Mouse (Mus musculus): Measurements from ENCODE around the gene Vax2. TPM values are rescaled to one million over a fixed set of nuclear protein-coding genes. Genes with fewer than 3 reads are reported as not detected.

Vax2 gene
- polyA plus RNA-seq, 1 experiment: 0.07 TPM

DNA sequence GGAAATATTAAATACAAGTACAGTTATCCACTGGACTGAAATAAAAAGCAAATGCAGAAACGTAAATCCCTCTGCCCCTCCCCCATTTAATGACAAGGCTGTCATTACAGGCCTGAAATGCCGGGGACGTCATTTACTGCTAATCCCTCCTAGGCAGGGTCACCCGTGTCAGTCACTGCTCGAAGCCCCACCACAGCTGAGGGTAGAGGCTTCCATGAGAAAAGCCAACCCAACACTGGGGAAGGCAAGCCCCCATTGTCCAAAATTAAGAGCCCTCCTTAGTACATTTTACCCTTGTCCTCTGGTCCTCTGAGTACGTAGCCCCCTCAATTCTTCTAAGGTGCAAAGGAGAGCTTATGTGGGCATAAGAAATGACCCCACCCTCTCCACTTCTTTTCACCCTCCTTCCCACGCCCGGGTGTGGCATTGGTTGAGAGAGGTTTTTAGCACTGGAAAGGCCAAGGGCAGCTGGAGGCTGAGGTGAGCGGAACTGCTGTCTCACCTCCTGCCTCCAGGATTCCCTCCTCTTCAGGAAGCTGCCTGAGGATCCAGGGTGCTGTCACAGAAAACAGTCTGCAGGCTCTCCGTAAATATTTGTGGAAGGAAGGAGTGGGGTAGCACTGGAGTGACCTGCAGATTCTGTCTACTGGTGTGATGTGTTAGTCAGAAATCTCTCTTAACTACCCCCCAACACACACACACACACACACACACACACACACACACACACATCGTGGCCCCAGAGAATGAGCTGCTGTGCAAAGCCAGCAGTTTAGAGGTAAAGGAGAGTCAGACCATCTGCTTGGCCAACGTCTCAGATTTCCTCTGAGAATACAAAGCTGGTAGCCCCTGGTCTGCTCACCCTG lies 2.4 kb downstream of the Vax2 start:
- TF ChIP-seq CTCF (IDR thresholded peaks at IDR 0.05; ENCODE audit: borderline replicate concordance, extremely low read depth, insufficient read depth, insufficient read length) (no peak), POLR2A (IDR thresholded peaks at IDR 0.05; ENCODE audit: borderline replicate concordance, extremely low read depth, insufficient read depth, insufficient read length, poor library complexity, severe bottlenecking) (no peak)
- DNase-seq (ENCODE audit: low read depth): no peak

DNA sequence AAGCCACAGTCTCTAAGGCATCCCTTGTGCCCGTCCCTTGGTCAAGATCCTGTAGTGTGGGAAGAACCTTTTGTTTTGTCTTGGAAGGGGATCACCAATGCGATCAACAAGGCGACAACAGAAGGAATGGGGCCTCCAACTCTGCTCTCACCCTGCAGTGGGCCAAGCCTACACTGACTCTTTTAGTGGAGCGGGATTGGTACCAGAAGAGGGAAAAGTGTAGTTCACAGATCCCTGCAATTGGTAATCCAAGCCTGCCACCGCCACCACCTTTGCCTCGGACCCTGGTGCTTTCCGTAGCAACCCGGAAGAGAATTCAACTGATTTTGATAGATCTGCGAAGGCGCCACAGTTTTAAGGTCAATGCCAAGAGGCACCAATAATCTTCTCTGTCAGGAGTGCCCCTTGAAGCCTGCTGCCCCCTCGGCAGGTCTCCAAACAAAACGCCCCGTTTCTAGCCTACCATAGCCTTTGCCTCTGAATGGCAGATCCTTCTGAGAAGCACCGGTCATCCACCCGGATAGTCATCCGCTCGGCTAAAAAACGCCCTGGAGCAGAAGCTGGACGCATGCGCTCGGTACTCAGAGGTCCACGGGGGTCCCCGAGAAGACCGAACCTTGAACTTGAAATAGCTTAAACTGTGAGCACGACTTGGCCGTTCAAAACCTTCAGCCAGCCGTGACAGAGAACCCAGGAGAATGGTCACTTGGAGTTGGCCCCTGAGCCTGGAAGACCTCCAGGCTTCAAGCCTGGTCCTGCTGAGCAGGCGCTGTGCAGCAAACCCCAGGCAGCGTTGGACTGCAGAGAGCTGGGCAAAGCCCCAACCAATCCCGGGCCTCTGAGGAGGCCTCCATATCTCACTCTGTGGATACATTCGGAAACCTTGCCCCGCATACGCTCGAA lies 3.4 kb downstream of the Vax2 start:
- no peak for TF ChIP-seq CTCF (IDR thresholded peaks at IDR 0.05; ENCODE audit: borderline replicate concordance, extremely low read depth, insufficient read depth, insufficient read length)
- no peak for TF ChIP-seq POLR2A (IDR thresholded peaks at IDR 0.05; ENCODE audit: borderline replicate concordance, extremely low read depth, insufficient read depth, insufficient read length, poor library complexity, severe bottlenecking)
- peak; percentile 64 for DNase-seq (ENCODE audit: low read depth)

DNA sequence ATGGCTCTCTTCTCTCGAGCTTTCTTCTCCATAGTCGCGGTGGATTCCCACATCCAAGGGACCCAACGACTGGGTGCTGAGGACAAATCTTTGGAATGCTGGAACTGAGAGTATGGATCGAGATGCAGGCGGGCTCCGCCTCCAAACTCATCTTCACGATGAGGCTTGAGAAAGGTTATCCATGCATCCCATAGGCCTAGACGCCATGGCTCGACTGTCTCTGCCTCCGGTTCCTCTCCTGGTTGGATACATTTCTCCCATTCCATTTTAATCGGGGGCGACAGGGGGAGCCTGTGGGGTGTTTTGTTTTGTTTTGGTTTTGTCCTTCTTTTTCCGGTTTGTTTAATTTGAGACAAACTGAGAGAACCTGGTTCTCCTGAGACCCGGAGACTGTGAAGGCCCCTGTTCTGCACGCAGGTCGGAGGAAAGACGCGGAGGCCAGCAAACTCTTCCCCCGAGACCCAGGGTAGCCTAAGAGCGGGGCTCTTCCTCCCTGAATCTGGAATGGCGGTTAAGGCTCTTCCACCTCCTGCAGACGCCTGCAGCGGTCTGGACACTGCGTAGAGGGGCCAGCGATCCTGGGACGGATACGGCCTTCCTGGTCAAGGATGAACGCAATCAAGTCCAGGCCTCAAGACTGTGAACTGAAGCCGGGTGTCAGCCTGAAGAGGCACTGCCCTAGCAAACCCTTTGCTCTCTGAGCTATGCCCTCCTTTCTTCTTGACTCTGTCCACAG lies 4.6 kb downstream of the Vax2 start:
- DNase-seq (ENCODE audit: low read depth): no peak
- TF ChIP-seq POLR2A (IDR thresholded peaks at IDR 0.05; ENCODE audit: borderline replicate concordance, extremely low read depth, insufficient read depth, insufficient read length, poor library complexity, severe bottlenecking) (no peak), CTCF (IDR thresholded peaks at IDR 0.05; ENCODE audit: borderline replicate concordance, extremely low read depth, insufficient read depth, insufficient read length) (no peak)

DNA sequence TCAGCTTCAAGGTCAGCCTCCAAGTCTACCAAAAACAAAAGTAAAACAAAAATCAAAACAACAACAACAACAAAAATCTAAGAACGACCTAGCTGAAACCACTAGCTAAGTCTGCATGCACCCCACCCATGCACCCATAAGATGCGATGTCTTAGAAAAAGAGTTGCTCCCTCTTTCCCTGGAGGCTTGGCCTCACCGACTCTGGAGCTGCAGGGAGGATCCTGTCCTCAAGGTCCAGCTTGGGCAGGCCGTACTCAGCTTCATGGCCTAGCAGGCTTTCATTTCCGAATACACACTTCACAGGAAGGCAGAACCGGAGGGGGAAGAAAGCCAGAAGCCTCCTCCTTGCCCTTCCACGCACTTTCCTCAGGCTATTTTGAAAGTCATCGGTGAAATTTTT lies 6.0 kb downstream of the Vax2 start:
- no peak for DNase-seq (ENCODE audit: low read depth)
- no peak for TF ChIP-seq POLR2A (IDR thresholded peaks at IDR 0.05; ENCODE audit: borderline replicate concordance, extremely low read depth, insufficient read depth, insufficient read length, poor library complexity, severe bottlenecking)

DNA sequence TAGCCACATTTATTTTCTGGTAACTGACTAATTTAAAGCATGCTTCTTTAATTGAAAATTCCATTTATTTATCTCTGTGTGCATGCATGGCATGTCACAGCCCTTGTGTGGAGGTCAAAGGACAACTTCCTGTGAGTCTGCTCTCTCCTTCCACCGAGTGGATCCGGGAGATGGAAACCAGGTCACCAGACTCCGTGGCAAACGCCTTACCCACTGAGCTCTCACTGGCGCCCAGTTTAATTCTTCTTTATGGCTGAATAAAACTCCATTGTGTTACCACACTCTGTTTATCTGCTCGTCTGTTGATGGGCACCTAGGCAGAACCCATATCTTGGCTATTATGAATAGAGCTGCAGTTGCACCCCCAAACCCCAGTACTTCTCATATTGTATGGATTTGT lies 11.5 kb downstream of the Vax2 start:
- DNase-seq (ENCODE audit: low read depth): no peak
- TF ChIP-seq POLR2A (IDR thresholded peaks at IDR 0.05; ENCODE audit: borderline replicate concordance, extremely low read depth, insufficient read depth, insufficient read length, poor library complexity, severe bottlenecking): no peak
- no peak for TF ChIP-seq CTCF (IDR thresholded peaks at IDR 0.05; ENCODE audit: borderline replicate concordance, extremely low read depth, insufficient read depth, insufficient read length)

DNA sequence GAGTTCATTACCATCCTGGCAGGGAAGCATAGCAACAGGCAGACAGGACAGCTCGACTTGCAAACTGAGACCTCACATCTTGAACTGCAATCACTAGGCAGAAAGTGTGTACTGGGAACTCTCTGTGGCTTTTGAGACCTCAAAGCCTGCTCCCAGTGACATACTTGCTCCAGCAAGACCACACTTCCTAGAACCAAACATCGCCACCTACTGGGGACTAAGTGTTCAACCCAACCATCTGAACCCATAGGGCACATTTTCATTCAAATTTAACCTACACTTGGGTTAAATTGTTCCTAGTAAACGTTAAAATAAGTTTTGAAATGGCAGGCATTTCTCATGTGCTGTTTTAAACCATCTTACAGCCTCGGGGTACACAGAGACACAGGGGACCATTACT lies 16.1 kb downstream of the Vax2 start:
- TF ChIP-seq POLR2A (IDR thresholded peaks at IDR 0.05; ENCODE audit: borderline replicate concordance, extremely low read depth, insufficient read depth, insufficient read length, poor library complexity, severe bottlenecking) (no peak), CTCF (IDR thresholded peaks at IDR 0.05; ENCODE audit: borderline replicate concordance, extremely low read depth, insufficient read depth, insufficient read length) (peak; percentile 28; the same call in 1 of the 2 replicates)
- DNase-seq (ENCODE audit: low read depth): no peak

DNA sequence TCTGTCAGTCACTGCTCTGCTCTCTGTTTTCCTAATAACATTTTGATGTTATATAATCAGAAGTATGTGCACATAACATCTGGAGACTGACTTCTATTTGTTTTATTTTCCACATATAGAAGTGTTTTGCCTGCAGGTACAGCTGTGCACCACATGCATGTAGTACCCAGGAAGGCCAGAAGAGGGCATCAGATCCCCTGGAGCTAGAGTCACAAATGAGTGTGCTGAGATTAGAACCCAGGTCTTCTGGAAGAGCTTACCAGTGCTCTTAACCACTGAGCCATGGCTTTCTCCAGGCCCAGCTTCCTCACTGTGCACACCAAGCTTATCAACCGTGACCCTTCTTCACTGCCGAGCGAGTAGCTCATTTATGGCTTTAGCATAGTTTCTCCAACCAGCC lies 17.4 kb downstream of the Vax2 start:
- no peak for DNase-seq (ENCODE audit: low read depth)
- TF ChIP-seq CTCF (IDR thresholded peaks at IDR 0.05; ENCODE audit: borderline replicate concordance, extremely low read depth, insufficient read depth, insufficient read length) (peak; percentile 39; the same call in 1 of the 2 replicates), POLR2A (IDR thresholded peaks at IDR 0.05; ENCODE audit: borderline replicate concordance, extremely low read depth, insufficient read depth, insufficient read length, poor library complexity, severe bottlenecking) (no peak)

DNA sequence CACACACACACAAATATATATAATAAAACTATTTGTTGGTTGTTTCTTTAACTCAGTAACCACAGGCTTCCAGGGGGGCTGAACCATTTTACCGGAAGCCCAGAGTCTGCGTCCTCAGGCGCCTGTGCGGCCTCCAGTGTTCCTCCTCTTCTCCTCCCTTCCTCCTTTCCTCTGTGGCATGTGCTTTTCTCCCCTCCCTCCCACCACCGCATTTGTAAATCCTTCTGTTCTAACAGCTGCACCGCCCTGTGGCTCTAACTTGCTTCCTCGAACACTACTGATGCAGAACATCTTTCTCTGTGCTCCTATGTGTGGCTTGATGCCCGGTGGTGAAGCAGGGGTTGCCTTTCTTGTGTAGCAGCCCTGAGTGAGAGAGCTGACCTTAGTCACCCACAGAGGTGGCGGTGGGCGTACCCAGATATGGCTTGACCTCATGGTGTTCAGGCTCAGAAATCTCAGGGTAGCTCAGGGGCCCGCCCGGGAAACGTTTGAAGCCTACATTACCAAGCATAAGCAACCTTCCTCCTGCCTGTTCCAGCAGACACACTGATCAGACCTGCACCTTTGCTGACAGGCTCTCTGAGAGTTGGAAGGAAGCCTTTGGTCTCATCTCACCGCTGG lies 18.4 kb downstream of the Vax2 start:
- TF ChIP-seq POLR2A (IDR thresholded peaks at IDR 0.05; ENCODE audit: borderline replicate concordance, extremely low read depth, insufficient read depth, insufficient read length, poor library complexity, severe bottlenecking) (no peak), CTCF (IDR thresholded peaks at IDR 0.05; ENCODE audit: borderline replicate concordance, extremely low read depth, insufficient read depth, insufficient read length) (no peak)
- no peak for DNase-seq (ENCODE audit: low read depth)

DNA sequence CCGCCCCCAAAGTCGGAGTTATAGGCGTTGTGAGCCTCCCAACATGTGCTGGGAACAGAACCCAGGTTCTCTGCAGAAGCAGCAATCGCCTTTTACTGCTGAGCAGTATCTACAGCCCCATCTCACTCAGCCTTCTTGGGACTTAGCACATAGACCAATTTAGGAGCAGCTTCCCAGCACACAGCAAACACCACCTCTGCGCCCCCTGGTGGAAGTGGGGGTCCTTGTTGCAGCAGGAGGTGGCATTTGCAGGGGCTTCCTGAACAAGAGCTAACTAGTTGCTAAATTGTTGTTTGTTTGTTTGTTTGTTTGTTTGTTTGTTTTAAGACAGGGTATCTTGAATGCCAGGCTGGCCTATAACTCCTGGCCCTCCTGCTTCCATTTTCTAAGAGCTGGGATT lies 20.1 kb downstream of the Vax2 start:
- peak; percentile 74 for DNase-seq (ENCODE audit: low read depth)

DNA sequence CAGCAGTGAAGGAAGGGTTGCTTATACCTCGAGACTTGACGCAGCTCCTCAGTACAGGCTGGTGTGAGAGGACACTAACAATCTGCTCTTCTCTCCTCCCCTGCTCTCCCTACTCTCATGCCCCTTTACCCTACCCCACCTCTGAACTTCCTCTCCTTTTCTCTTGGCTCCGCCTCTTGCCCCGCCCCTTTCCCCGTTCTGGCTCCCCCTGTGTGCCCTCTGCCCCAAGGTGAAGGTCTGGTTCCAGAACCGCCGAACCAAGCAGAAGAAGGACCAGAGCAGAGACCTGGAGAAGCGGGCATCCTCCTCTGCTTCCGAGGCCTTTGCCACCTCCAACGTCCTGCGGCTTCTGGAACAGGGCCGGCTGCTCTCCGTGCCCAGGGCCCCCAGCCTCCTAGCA lies 26.2 kb downstream of the Vax2 start:
- DNase-seq (ENCODE audit: low read depth): no peak

More for the DNA sequence above, 20.1 kb downstream of the Vax2 start:
- TF ChIP-seq CTCF (IDR thresholded peaks at IDR 0.05; ENCODE audit: borderline replicate concordance, extremely low read depth, insufficient read depth, insufficient read length) (peak; percentile 79), POLR2A (IDR thresholded peaks at IDR 0.05; ENCODE audit: borderline replicate concordance, extremely low read depth, insufficient read depth, insufficient read length, poor library complexity, severe bottlenecking) (no peak)

More for the DNA sequence above, 26.2 kb downstream of the Vax2 start:
- TF ChIP-seq POLR2A (IDR thresholded peaks at IDR 0.05; ENCODE audit: borderline replicate concordance, extremely low read depth, insufficient read depth, insufficient read length, poor library complexity, severe bottlenecking) (no peak), CTCF (IDR thresholded peaks at IDR 0.05; ENCODE audit: borderline replicate concordance, extremely low read depth, insufficient read depth, insufficient read length) (no peak)
